Mouse (Mus musculus) kidney, embryonic 16.5 days (tissue): ENCODE measurements around the gene Hist1h2br. TPM values are rescaled to one million over a fixed set of nuclear protein-coding genes. Genes with fewer than 3 reads are reported as not detected.
"Not testable (repeated sequence)": the region's sequence is repeated elsewhere in the genome, so short reads cannot be mapped to it uniquely, and the experiment has no call there.

Experiments used
- ATAC-seq: fragments of 200-750 bp; cut with Nextera tagmentation; 2 replicates; pipeline ENCODE4 v1.8.0; 2017; ENCODE audit warnings: moderate TSS enrichment; ENCODE audit not compliant: low FRiP score, low TSS enrichment
- H3K27ac ChIP-seq: fragments of 300-500 bp; sonication (generic); 2 replicates; pipeline ENCODE4 v1.5.1; 2014; ENCODE audit warnings: low read length
- H3K27me3 ChIP-seq: fragments of 300-500 bp; sonication (generic); 2 replicates; pipeline ENCODE4 v1.6.1; 2014; ENCODE audit warnings: low read length, control low read depth, mixed read lengths; ENCODE audit not compliant: insufficient read depth
- H3K36me3 ChIP-seq: fragments of 300-500 bp; sonication (generic); 2 replicates; pipeline ENCODE4 v1.6.1; 2014; ENCODE audit warnings: low read length, control low read depth, mixed read lengths; ENCODE audit not compliant: insufficient read depth
- H3K4me1 ChIP-seq: fragments of 300-500 bp; sonication (generic); 2 replicates; pipeline ENCODE4 v1.6.1; 2014; ENCODE audit warnings: low read length, control low read depth, mixed read lengths; ENCODE audit not compliant: insufficient read depth
- H3K4me2 ChIP-seq: fragments of 300-500 bp; sonication (generic); replicated peaks from 2 replicates; pipeline ENCODE4 v1.6.1; 2014; ENCODE audit warnings: low read depth, low read length
- H3K4me3 ChIP-seq: fragments of 300-500 bp; sonication (generic); 2 replicates; pipeline ENCODE4 v1.5.1; 2014; ENCODE audit warnings: mild to moderate bottlenecking, low read length
- H3K9ac ChIP-seq: fragments of 300-500 bp; sonication (generic); replicated peaks from 2 replicates; pipeline ENCODE4 v1.6.1; 2014; ENCODE audit warnings: low read length
- H3K9me3 ChIP-seq: fragments of 300-500 bp; sonication (generic); 2 replicates; pipeline ENCODE4 v1.6.1; 2016; ENCODE audit warnings: low read length, control low read depth
- WGBS: fragments of 180-500 bp; shearing (Covaris S2); extraction: QIAGEN DNeasy Blood & Tissue Kit; methylation state at CpG from one replicate; pipeline ENCODE4 v1.1.7; 2014; 5-methylcytosine and 5-hydroxymethylcytosine counted together
- polyA plus RNA-seq: library from polyadenylated mRNA; unstranded; fragments of >200 nt; fragmentation: Nextera tagmentation; extraction: Ambion mirVana; gene quantifications from 2 replicates; pipeline ENCODE4 v1.2.1, GENCODE M21; 2015

Gene Hist1h2br
- polyA plus RNA-seq, 1 experiment from 2014 or later = 26.0 TPM

DNA sequence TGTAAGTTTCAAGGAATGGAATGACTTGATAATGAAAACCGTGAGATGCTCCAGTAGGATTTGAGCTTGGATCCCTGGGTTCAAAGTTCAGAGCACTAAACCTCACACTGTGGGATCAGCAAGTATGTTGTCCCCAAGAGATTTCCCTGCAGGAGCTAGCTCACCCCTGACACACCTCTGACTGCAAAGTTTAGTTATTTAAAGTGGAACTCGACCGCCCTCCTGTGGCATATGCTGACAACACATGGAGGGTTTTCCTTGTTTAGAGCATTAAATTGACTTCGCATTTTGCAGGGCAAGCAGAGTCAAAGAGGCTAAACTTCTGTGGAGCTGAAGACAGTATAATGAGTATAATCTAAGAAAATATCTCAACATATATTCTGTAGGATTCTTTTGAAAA is 30.5 kb upstream of the Hist1h2br start:
- not testable (repeated sequence) for H3K4me3 ChIP-seq, H3K9me3 ChIP-seq, H3K9ac ChIP-seq, H3K27ac ChIP-seq, H3K4me2 ChIP-seq, H3K27me3 ChIP-seq, H3K36me3 ChIP-seq, H3K4me1 ChIP-seq
- peak; percentile 79 for ATAC-seq
- WGBS = no CpG with 5 or more reads among the region's 4 CpGs

DNA sequence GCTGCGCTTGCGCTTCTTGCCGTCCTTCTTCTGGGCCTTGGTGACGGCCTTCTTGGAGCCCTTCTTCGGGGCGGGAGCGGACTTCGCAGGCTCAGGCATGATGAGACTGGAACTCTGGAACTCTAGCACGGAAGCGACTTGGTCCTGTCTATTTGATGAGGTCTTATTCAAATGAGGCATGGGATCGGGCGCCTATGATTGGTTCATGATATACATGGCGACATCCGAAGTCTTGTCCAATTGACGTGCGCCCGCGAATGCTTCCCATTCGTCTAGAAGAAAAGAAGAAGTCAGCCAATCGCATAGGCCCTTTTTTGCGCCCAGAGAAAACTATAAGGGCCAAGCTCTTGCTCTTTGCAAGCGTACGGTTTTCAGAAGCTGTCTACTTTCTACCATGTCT is 23.5 kb upstream of the Hist1h2br start, which contains the start of the genes Hist1h2bq and Hist1h2ao:
Gene Hist1h2bq, minus strand, starts transcription at position 125 of the 400 bp plus-strand sequence.
Gene Hist1h2ao, plus strand, starts transcription at position 393 of the 400 bp plus-strand sequence.
- not testable (repeated sequence) for H3K27ac ChIP-seq, H3K27me3 ChIP-seq, H3K9ac ChIP-seq, H3K4me3 ChIP-seq, H3K9me3 ChIP-seq, H3K4me1 ChIP-seq, H3K36me3 ChIP-seq, H3K4me2 ChIP-seq
- ATAC-seq = peak; percentile 98
- no CpG with 5 or more reads among the region's 23 CpGs for WGBS

GRCm38 (mm10) chr13:21811074-21811473 is 22.5 kb upstream of the Hist1h2br start:
- H3K4me2 ChIP-seq, H3K4me1 ChIP-seq, H3K9ac ChIP-seq, H3K27ac ChIP-seq, H3K9me3 ChIP-seq, H3K27me3 ChIP-seq, H3K36me3 ChIP-seq, H3K4me3 ChIP-seq: not testable (repeated sequence)
- peak; percentile 50; the same call in 1 of the 2 replicates for ATAC-seq
- WGBS = no CpG with 5 or more reads among the region's 8 CpGs

DNA sequence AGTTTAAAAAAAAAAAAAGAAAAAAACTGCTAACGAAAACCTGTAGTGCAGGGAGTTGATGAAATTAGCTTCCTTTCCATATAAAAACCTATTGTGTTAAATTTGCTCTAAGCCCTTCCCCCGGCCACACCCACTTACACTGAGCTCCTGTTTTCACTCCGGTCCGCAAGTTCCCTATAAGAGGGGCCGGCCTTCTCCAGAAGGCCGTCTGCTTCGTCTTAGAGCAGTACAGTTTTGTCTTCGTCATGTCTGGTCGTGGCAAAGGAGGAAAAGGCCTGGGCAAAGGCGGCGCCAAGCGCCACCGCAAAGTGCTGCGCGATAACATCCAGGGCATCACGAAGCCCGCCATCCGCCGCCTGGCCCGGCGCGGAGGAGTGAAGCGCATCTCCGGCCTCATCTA is 22.0 kb upstream of the Hist1h2br start, which contains the start of gene Hist1h4m:
Gene Hist1h4m, plus strand, starts transcription at position 208 of the 400 bp plus-strand sequence.
- H3K27ac ChIP-seq, H3K27me3 ChIP-seq, H3K9me3 ChIP-seq, H3K9ac ChIP-seq, H3K36me3 ChIP-seq, H3K4me1 ChIP-seq: not testable (repeated sequence)
- Histone ChIP-seq H3K4me3 (peak within 1 kb of the TSS; percentile 20; the same call in 1 of the 2 replicates), H3K4me2 (peak within 1 kb of the TSS; percentile 42)
- no CpG with 5 or more reads among the region's 24 CpGs for WGBS
- ATAC-seq = peak; percentile 63; the same call in 1 of the 2 replicates

- peak; percentile 52; the same call in 1 of the 2 replicates for ATAC-seq
- not testable (repeated sequence) for H3K9ac ChIP-seq, H3K27me3 ChIP-seq, H3K9me3 ChIP-seq, H3K4me1 ChIP-seq, H3K27ac ChIP-seq, H3K36me3 ChIP-seq
- Histone ChIP-seq H3K4me2 (peak overlapping the region; percentile 42), H3K4me3 (peak overlapping the region; percentile 20; the same call in 1 of the 2 replicates)
- WGBS = 0% methylated on average over 12 of the region's 14 CpGs
These were observed 21.5 kb upstream of the Hist1h2br start for GRCm38 (mm10) chr13:21812092-21812491.

- not testable (repeated sequence) for H3K4me2 ChIP-seq, H3K4me3 ChIP-seq, H3K9ac ChIP-seq, ATAC-seq, H3K36me3 ChIP-seq, H3K9me3 ChIP-seq, H3K27ac ChIP-seq, H3K4me1 ChIP-seq, H3K27me3 ChIP-seq
- 73% methylated on average over 6 of the region's 16 CpGs for WGBS
These were observed 13.3 kb upstream of the Hist1h2br start for GRCm38 (mm10) chr13:21820082-21820890.

GRCm38 (mm10) chr13:21828511-21828910 is 5.0 kb upstream of the Hist1h2br start:
- Histone ChIP-seq H3K4me2 (no peak overlapping the region), H3K9ac (no peak overlapping the region), H3K4me1 (no peaks in the 10 kb centered on the region), H3K27me3 (no peaks in the 10 kb centered on the region), H3K27ac (no peak overlapping the region), H3K36me3 (no peaks in the 10 kb centered on the region), H3K9me3 (no peaks in the 10 kb centered on the region), H3K4me3 (no peak overlapping the region)
- WGBS = 85% methylated on average over 3 of the region's 3 CpGs
- no peak for ATAC-seq

- ATAC-seq = no peak
- no peaks in the 10 kb centered on the region for H3K27me3 ChIP-seq
- H3K36me3 ChIP-seq = no peaks in the 10 kb centered on the region
- H3K4me1 ChIP-seq = no peaks in the 10 kb centered on the region
- no peaks in the 10 kb centered on the region for H3K9me3 ChIP-seq
- no peak overlapping the region for H3K4me3 ChIP-seq
- no peak overlapping the region for H3K9ac ChIP-seq
- no peak overlapping the region for H3K4me2 ChIP-seq
- 91% methylated on average over 10 of the region's 10 CpGs for WGBS
- 0 out of 2 replicates have a peak overlapping the region, but pooled peaks have one; percentile 8 for H3K27ac ChIP-seq
These were observed 3.2 kb upstream of the Hist1h2br start for GRCm38 (mm10) chr13:21830344-21830743.

GRCm38 (mm10) chr13:21831418-21832394 is 1.8 kb upstream of the Hist1h2br start, which contains the start of gene Hist1h4n:
Gene Hist1h4n (minus strand): TSS chr13:21832196.
- H3K4me2 ChIP-seq = peak within 1 kb of the TSS; percentile 27; the same call in 1 of the 2 replicates
- peak; percentile 90 for ATAC-seq
- not testable (repeated sequence) for H3K36me3 ChIP-seq, H3K4me1 ChIP-seq, H3K27me3 ChIP-seq, H3K9me3 ChIP-seq, H3K27ac ChIP-seq, H3K9ac ChIP-seq
- WGBS = 0% methylated on average over 19 of the region's 58 CpGs
- 0 out of 2 replicates have a peak within 1 kb of the TSS, but pooled peaks have one; percentile 16 for H3K4me3 ChIP-seq
